Mouse (Mus musculus) right cerebral cortex, postnatal 14 days (tissue): ENCODE results near the gene Wwox.

ENCODE experiments used
- DNase-seq: peaks from one replicate; pipeline ENCODE4 v3.0.0; 2022

The Wwox gene

GRCm38 (mm10) chr8:114676918-114677317 is 237.5 kb downstream of the Wwox start:
- DNase-seq, result no peak

GRCm38 (mm10) chr8:114677551-114678127 is 238.2 kb downstream of the Wwox start:
- no peak for DNase-seq

- no peak for DNase-seq
Observed at GRCm38 (mm10) chr8:114679386-114680098, 240.1 kb downstream of the Wwox start.

GRCm38 (mm10) chr8:114681136-114681535 is 241.7 kb downstream of the Wwox start:
- DNase-seq, result no peak

GRCm38 (mm10) chr8:114682166-114682565 is 242.7 kb downstream of the Wwox start:
- DNase-seq, result no peak

GRCm38 (mm10) chr8:114684046-114684702 is 244.7 kb downstream of the Wwox start:
- DNase-seq, result no peak

- no peak for DNase-seq
Observed at GRCm38 (mm10) chr8:114686462-114686861, 247.0 kb downstream of the Wwox start.

- DNase-seq, result no peak
Observed at GRCm38 (mm10) chr8:114688732-114689131, 249.3 kb downstream of the Wwox start.

- no peak for DNase-seq
Observed at GRCm38 (mm10) chr8:114694566-114695198, 255.2 kb downstream of the Wwox start.

GRCm38 (mm10) chr8:114703517-114703916 is 264.1 kb downstream of the Wwox start:
- DNase-seq, result no peak

- no peak for DNase-seq
Observed at GRCm38 (mm10) chr8:114707538-114708138, 268.2 kb downstream of the Wwox start.

GRCm38 (mm10) chr8:114715318-114716070 is 276.0 kb downstream of the Wwox start:
- DNase-seq, result no peak

- DNase-seq, result no peak
Observed at GRCm38 (mm10) chr8:114716546-114717255, 277.2 kb downstream of the Wwox start.

GRCm38 (mm10) chr8:114718821-114719220 is 279.4 kb downstream of the Wwox start:
- no peak for DNase-seq

GRCm38 (mm10) chr8:114722611-114723010 is 283.2 kb downstream of the Wwox start:
- DNase-seq, result no peak

GRCm38 (mm10) chr8:114731260-114732140 is 292.0 kb downstream of the Wwox start:
- no peak for DNase-seq

- no peak for DNase-seq
Observed at GRCm38 (mm10) chr8:114743185-114743915, 303.9 kb downstream of the Wwox start.

GRCm38 (mm10) chr8:114746373-114746772 is 306.9 kb downstream of the Wwox start:
- DNase-seq, result no peak

- no peak for DNase-seq
Observed at GRCm38 (mm10) chr8:114751376-114752135, 312.1 kb downstream of the Wwox start.
